Mouse (Mus musculus): ENCODE measurements around the gene Htra1.

- TF ChIP-seq CTCF (IDR thresholded peaks at IDR 0.05; ENCODE audit: low read depth, low read length): no peak
- no peak for TF ChIP-seq POLR2A (IDR thresholded peaks at IDR 0.05; ENCODE audit: insufficient read depth, low read length)
Measured at GRCm38 (mm10) chr7:130949331-130949751, 13.4 kb downstream of the Htra1 start.
